Mouse (Mus musculus): ENCODE measurements at regions not wholly inside any gene's neighbourhood (a gene's known extent, or its start where the extent isn't known, plus 50 kb on each side); places are given as distances from the start of the nearest gene placed in this dataset.

GRCm38 (mm10) chr9:62220451-62220850, 61.6 kb downstream of the Spesp1 start:
- H3K27me3 ChIP-seq, result no peaks in the 10 kb centered on the region
- H3K9me3 ChIP-seq, result no peaks in the 10 kb centered on the region
- H3K4me1 ChIP-seq (replicated peaks), result peaks cover 28% of the 10 kb centered on the region
- WGBS, result 49% methylated on average over 5 of the region's 5 CpGs
- no peak for ATAC-seq (ENCODE audit: low read depth)
- H3K4me2 ChIP-seq, result no peak overlapping the region
- H3K4me3 ChIP-seq, result no peak overlapping the region
- H3K27ac ChIP-seq (replicated peaks), result no peak overlapping the region
- no peak overlapping the region for H3K9ac ChIP-seq
- no peaks in the 10 kb centered on the region for H3K36me3 ChIP-seq

GRCm38 (mm10) chr9:62215151-62215859, 66.7 kb downstream of the Spesp1 start:
- H3K4me3 ChIP-seq, result no peak overlapping the region
- no peak for ATAC-seq (ENCODE audit: low read depth)
- H3K27me3 ChIP-seq, result no peaks in the 10 kb centered on the region
- 40% methylated on average over 13 of the region's 13 CpGs for WGBS
- no peaks in the 10 kb centered on the region for H3K9me3 ChIP-seq
- no peak overlapping the region for H3K27ac ChIP-seq (replicated peaks)
- H3K4me2 ChIP-seq, result no peak overlapping the region
- peaks cover 27% of the 10 kb centered on the region for H3K4me1 ChIP-seq (replicated peaks)
- H3K9ac ChIP-seq, result no peak overlapping the region
- no peaks in the 10 kb centered on the region for H3K36me3 ChIP-seq

DNA sequence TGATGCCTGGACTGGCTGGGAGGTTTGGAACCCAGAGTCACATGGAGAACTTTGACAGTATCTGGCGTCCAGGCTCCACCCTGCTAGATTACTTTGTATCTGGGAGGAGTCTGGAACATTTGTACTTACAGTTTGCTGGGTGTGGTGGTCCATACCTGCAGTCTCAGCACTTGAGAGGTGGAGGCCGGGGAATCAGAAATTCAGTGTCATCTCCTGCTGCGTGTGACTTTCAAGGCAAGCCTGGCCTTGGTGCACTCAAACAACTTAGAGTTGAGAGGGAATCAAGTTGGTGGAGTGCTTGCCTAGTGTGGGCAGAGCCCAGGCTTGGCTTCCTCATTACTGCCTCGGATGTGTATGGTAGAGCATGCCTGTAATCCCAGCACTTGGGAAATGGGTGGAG, 67.5 kb downstream of the Spesp1 start:
- Histone ChIP-seq H3K27me3 (no peaks in the 10 kb centered on the region), H3K9me3 (no peaks in the 10 kb centered on the region), H3K4me2 (no peak overlapping the region), H3K4me1 (replicated peaks) (peaks cover 22% of the 10 kb centered on the region), H3K27ac (replicated peaks) (no peak overlapping the region), H3K9ac (no peak overlapping the region), H3K4me3 (no peak overlapping the region), H3K36me3 (no peaks in the 10 kb centered on the region)
- 83% methylated on average over 4 of the region's 4 CpGs for WGBS
- ATAC-seq (ENCODE audit: low read depth), result no peak

- Histone ChIP-seq H3K9ac (no peak overlapping the region), H3K27me3 (no peaks in the 10 kb centered on the region), H3K4me3 (no peak overlapping the region), H3K36me3 (no peaks in the 10 kb centered on the region), H3K4me1 (replicated peaks) (peaks cover 22% of the 10 kb centered on the region), H3K4me2 (no peak overlapping the region), H3K27ac (replicated peaks) (peak overlapping the region; percentile 7; the same call in 1 of the 2 replicates), H3K9me3 (no peaks in the 10 kb centered on the region)
- no peak for ATAC-seq (ENCODE audit: low read depth)
- 35% methylated on average over 6 of the region's 6 CpGs for WGBS
Observed at GRCm38 (mm10) chr9:62212615-62213014, 69.4 kb downstream of the Spesp1 start.

DNA sequence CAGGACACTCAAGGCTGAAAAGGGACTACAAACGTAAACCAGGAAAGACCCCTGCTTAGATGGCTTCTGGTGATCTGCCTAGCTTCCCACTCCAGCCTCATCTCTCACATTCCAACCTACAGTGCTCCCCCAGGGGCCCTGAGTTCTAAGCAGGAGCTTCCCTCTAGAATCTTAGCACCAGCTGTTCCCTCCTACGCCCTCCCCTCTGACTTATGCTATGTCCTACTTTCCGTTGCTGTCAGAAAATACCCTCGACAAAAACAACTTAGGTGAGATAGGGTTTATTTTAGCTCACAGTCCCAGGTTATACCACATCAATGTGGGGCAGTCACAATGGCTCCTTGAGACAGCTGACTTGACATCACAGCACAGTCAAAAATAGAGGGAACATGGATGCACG, 71.2 kb downstream of the Spesp1 start:
- Histone ChIP-seq H3K4me1 (replicated peaks) (peaks cover 20% of the 10 kb centered on the region), H3K9me3 (no peaks in the 10 kb centered on the region), H3K9ac (no peak overlapping the region), H3K27ac (replicated peaks) (no peak overlapping the region), H3K27me3 (no peaks in the 10 kb centered on the region), H3K4me3 (no peak overlapping the region), H3K36me3 (no peaks in the 10 kb centered on the region), H3K4me2 (no peak overlapping the region)
- ATAC-seq (ENCODE audit: low read depth), result no peak
- WGBS, result 79% methylated on average over 5 of the region's 5 CpGs

DNA sequence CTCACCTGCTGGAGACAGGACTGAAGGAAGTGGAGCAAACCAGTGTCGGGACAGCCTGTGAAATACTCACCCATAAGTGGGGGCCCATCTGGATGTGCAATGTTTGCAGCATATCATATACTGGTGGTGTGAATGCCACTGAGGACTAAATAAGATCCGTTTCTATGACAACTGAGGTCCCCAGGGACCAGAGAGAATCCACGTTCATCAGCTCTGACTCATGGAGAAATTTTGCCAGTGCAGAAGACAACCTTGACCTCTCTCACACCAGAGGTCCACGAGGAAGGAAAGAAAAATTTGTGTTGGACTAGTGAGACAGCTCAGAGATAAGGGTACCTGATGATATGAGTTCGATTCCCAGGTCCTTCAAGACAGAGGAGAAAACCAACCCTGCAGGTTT, 73.6 kb downstream of the Spesp1 start:
- WGBS, result 65% methylated on average over 5 of the region's 5 CpGs

DNA sequence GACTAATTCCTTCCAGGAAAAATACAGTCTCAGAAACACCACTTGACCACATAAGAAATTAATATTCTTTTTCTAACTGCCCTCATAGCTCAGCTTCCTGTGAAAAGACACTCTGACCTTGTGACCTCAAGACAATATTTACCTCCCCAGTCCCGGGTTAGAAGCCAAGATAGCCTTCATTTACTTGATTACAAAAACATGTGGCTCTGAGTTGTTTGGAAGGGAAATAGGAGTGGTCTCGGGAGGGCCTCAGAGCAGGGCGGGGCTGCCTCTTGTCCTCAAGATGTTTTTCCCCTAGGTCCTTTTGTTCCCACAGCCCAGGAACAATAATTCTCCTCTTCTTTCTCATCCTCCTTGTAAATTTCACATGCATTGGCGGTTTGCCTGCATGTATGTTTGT, 76.7 kb downstream of the Spesp1 start:
- 65% methylated on average over 4 of the region's 4 CpGs for WGBS
- Histone ChIP-seq H3K36me3 (no peaks in the 10 kb centered on the region), H3K27ac (replicated peaks) (no peak overlapping the region), H3K9me3 (no peaks in the 10 kb centered on the region), H3K27me3 (no peaks in the 10 kb centered on the region), H3K4me3 (no peak overlapping the region), H3K4me2 (no peak overlapping the region), H3K4me1 (replicated peaks) (no peaks in the 10 kb centered on the region), H3K9ac (no peak overlapping the region)
- ATAC-seq (ENCODE audit: low read depth), result no peak

More for the DNA sequence above, 73.6 kb downstream of the Spesp1 start:
- H3K27me3 ChIP-seq, result no peaks in the 10 kb centered on the region
- no peaks in the 10 kb centered on the region for H3K36me3 ChIP-seq
- H3K27ac ChIP-seq (replicated peaks), result no peak overlapping the region
- H3K4me1 ChIP-seq (replicated peaks), result peaks cover 12% of the 10 kb centered on the region
- H3K9ac ChIP-seq, result no peak overlapping the region
- no peak overlapping the region for H3K4me3 ChIP-seq
- no peak overlapping the region for H3K4me2 ChIP-seq
- no peaks in the 10 kb centered on the region for H3K9me3 ChIP-seq
- ATAC-seq (ENCODE audit: low read depth), result no peak

- H3K4me1 ChIP-seq (replicated peaks), result no peaks in the 10 kb centered on the region
- H3K36me3 ChIP-seq, result no peaks in the 10 kb centered on the region
- WGBS, result 35% methylated on average over 4 of the region's 4 CpGs
- H3K27me3 ChIP-seq, result no peaks in the 10 kb centered on the region
- H3K4me3 ChIP-seq, result no peak overlapping the region
- H3K27ac ChIP-seq (replicated peaks), result no peak overlapping the region
- no peak for ATAC-seq (ENCODE audit: low read depth)
- H3K4me2 ChIP-seq, result no peak overlapping the region
- H3K9ac ChIP-seq, result no peak overlapping the region
- H3K9me3 ChIP-seq, result no peaks in the 10 kb centered on the region
Observed at GRCm38 (mm10) chr9:62203556-62203955, 78.5 kb downstream of the Spesp1 start.

DNA sequence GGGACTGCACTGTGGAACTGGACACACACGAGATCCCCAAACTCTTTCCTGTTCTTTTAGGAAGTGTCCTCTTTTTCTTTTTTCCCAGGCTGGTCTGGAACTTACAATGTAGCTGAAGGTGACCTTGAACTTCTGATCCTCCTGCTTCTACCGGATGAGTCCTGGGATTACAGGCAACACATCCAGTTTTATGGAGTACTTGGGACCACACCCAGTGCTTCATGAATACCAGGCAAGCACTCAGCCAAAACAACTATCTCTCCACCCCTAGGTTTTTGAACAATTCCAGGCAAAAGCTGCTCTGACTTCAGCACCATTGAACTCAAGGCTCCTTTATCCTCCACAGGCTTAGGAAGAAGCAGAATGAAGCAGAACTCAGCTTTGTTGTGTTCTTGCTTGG, 79.7 kb downstream of the Spesp1 start:
- H3K9ac ChIP-seq, result no peak overlapping the region
- H3K36me3 ChIP-seq, result no peaks in the 10 kb centered on the region
- 83% methylated on average over 2 of the region's 2 CpGs for WGBS
- H3K9me3 ChIP-seq, result no peaks in the 10 kb centered on the region
- no peaks in the 10 kb centered on the region for H3K4me1 ChIP-seq (replicated peaks)
- no peak overlapping the region for H3K27ac ChIP-seq (replicated peaks)
- no peaks in the 10 kb centered on the region for H3K27me3 ChIP-seq
- no peak overlapping the region for H3K4me2 ChIP-seq
- ATAC-seq (ENCODE audit: low read depth), result no peak
- no peak overlapping the region for H3K4me3 ChIP-seq

DNA sequence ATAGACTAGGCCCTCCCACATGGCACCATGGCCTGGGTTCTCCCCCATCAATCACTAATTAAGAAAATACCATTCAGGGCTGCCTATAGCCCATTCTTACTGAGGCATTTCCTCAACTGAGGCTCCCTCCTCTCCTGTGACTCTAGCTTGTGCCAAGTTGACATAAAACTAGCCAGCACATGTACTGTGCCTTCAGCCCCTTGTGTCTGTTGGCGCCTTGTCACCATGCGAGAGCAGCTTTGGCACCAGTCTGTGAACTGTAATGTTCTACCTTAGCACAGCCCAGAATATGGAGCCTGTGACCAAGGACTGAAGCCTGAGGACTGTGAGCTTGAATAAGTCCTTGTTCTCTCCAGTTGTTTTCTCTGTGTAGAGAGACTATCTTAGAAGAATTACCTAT, 75.0 kb upstream of the Glce start:
- Histone ChIP-seq H3K27me3 (no peaks in the 10 kb centered on the region), H3K36me3 (no peaks in the 10 kb centered on the region), H3K9me3 (no peaks in the 10 kb centered on the region), H3K27ac (replicated peaks) (no peak overlapping the region), H3K4me2 (no peak overlapping the region), H3K9ac (no peak overlapping the region), H3K4me3 (no peak overlapping the region), H3K4me1 (replicated peaks) (peaks cover 6% of the 10 kb centered on the region)
- 90% methylated on average over 2 of the region's 2 CpGs for WGBS
- no peak for ATAC-seq (ENCODE audit: low read depth)

- no peaks in the 10 kb centered on the region for H3K9me3 ChIP-seq
- no peak for ATAC-seq (ENCODE audit: low read depth)
- H3K27me3 ChIP-seq, result no peaks in the 10 kb centered on the region
- H3K9ac ChIP-seq, result no peak overlapping the region
- 8% methylated on average over 6 of the region's 6 CpGs for WGBS
- no peak overlapping the region for H3K4me2 ChIP-seq
- H3K4me1 ChIP-seq (replicated peaks), result peaks cover 50% of the 10 kb centered on the region
- no peaks in the 10 kb centered on the region for H3K36me3 ChIP-seq
- no peak overlapping the region; the same call in 1 of the 2 replicates for H3K27ac ChIP-seq (replicated peaks)
- H3K4me3 ChIP-seq, result no peak overlapping the region
Observed at GRCm38 (mm10) chr9:62192424-62192892, 70.0 kb upstream of the Glce start.

- Histone ChIP-seq H3K4me1 (replicated peaks) (peaks cover 61% of the 10 kb centered on the region), H3K4me3 (no peak overlapping the region), H3K27ac (replicated peaks) (peak overlapping the region; percentile 68), H3K36me3 (no peaks in the 10 kb centered on the region), H3K27me3 (no peaks in the 10 kb centered on the region), H3K9ac (no peak overlapping the region), H3K9me3 (no peaks in the 10 kb centered on the region), H3K4me2 (peak overlapping the region; percentile 5; the same call in 1 of the 2 replicates)
- WGBS, result 34% methylated on average over 6 of the region's 6 CpGs
- no peak for ATAC-seq (ENCODE audit: low read depth)
Observed at GRCm38 (mm10) chr9:62190474-62190873, 68.0 kb upstream of the Glce start.

GRCm38 (mm10) chr9:62188835-62189234, 66.4 kb upstream of the Glce start:
- Histone ChIP-seq H3K27me3 (no peaks in the 10 kb centered on the region), H3K4me3 (no peak overlapping the region), H3K9me3 (no peaks in the 10 kb centered on the region), H3K27ac (replicated peaks) (peak overlapping the region; percentile 52; the same call in 1 of the 2 replicates), H3K4me2 (no peak overlapping the region), H3K4me1 (replicated peaks) (peaks cover 61% of the 10 kb centered on the region), H3K9ac (no peak overlapping the region), H3K36me3 (no peaks in the 10 kb centered on the region)
- 33% methylated on average over 6 of the region's 6 CpGs for WGBS
- no peak for ATAC-seq (ENCODE audit: low read depth)

All from neural tube, embryonic 13.5 days (tissue).